Mouse (Mus musculus) lung, adult 18-20 months (tissue): Measurements from ENCODE around the gene Fbxw11.
"Not testable (repeated sequence)": the region's sequence is repeated elsewhere in the genome, so short reads cannot be mapped to it uniquely, and the experiment has no call there.

ENCODE experiments used
- DNase-seq, 2 experiments: peaks; one replicate each; pipeline ENCODE4 v3.0.0; 2022; ENCODE audit warnings: mixed read lengths in 2 of 2

The Fbxw11 gene

GRCm38 (mm10) chr11:32642249-32642876 lies at the start of gene Fbxw11:
Gene Fbxw11 (plus strand): TSS chr11:32642724.
- DNase-seq: peak; percentile 96 to 97

- no peak for DNase-seq
Observed at GRCm38 (mm10) chr11:32593081-32593480, 49.4 kb upstream of the Fbxw11 start.

- no peak for DNase-seq
Observed at GRCm38 (mm10) chr11:32594122-32594521, 48.4 kb upstream of the Fbxw11 start.

- peak in 1 of 2 experiments; percentile 54 for DNase-seq
Observed at GRCm38 (mm10) chr11:32600371-32600770, 42.2 kb upstream of the Fbxw11 start.

DNA sequence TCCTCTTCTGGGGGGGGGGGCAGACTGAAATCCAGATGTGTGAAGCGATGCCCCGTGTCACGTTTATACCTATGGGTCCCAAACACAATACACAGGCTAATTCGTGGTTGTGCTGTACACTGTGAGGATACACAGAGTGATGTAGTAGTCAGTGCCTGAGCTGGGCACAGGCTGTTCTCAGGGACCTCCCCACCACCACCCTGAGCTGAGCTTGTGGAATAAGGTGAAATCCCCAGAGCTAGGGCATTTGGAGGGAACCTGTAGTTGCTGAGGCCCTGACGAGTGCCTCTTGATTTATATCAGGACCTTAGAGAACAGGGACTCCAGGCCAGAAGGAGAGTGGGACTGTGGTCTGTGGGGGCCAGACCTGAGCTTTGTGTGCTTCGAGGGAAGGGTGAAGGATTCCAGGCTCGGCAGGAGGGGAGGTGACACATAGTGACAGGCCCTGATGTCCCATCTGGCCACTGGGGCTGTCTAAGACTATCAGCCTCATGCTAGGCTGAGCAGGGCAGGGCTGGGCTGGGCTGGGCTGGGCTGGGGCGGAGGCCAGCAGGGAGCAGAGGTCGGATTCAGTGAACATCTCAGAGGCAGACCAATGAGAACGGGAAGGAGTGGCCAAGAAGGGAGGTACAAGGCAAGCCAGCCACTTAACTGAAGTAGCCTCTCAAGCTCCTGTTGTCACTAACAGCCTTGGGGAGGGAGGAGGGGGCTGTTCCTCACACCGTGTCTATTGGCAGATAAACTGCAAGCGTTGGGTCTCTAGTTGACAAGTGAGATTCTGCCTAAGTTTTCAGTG lies 40.8 kb upstream of the Fbxw11 start:
- peak; percentile 70 to 81 for DNase-seq

GRCm38 (mm10) chr11:32604663-32605062 lies 37.9 kb upstream of the Fbxw11 start:
- DNase-seq: no peak

GRCm38 (mm10) chr11:32605131-32605860 lies 37.2 kb upstream of the Fbxw11 start:
- DNase-seq: peak; percentile 74 to 78

DNA sequence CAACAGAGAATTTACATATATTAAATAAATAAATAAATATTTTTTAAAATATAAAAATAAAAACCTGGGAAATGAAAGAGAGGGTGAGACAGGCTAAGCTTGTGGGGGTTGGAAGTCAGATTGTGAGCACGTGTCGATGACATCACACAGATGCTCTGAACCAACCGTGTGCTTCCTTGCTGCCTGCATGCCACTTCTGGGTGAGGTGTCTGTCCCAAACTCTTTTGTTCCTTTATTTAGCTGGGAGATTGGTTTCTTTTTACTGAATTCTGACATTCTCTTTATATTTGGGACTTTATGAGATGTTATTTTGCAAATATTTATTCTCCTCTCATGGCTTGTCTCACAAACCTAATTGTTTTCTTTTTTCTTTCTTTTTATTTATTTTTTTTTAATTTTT lies 36.6 kb upstream of the Fbxw11 start:
- DNase-seq: no peak

GRCm38 (mm10) chr11:32607319-32607718 lies 35.2 kb upstream of the Fbxw11 start:
- DNase-seq: peak in 1 of 2 experiments; percentile 44

DNA sequence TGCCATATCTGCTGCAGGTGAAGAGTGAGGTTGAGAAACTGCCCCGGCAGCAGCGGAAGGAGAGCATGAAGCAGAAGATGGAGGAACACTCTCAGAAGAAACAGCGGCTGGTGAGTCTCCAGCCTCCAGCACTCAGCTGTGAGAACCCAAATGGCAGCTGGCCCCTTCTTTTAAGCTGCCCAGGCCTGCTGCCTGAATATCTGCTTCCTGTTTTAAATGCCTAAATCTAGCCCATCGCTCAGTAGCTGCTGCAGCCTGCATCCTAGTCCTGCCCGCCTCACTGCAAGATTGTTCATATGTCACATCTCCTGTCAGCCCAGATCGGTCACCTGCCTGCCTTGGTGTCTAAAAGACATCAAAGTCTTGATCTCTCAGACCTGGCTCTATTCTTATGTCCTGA lies 31.9 kb upstream of the Fbxw11 start:
- no peak for DNase-seq

- no peak for DNase-seq
Observed at GRCm38 (mm10) chr11:32612304-32612703, 30.2 kb upstream of the Fbxw11 start.

GRCm38 (mm10) chr11:32614463-32614862 lies 28.1 kb upstream of the Fbxw11 start:
- DNase-seq: no peak

DNA sequence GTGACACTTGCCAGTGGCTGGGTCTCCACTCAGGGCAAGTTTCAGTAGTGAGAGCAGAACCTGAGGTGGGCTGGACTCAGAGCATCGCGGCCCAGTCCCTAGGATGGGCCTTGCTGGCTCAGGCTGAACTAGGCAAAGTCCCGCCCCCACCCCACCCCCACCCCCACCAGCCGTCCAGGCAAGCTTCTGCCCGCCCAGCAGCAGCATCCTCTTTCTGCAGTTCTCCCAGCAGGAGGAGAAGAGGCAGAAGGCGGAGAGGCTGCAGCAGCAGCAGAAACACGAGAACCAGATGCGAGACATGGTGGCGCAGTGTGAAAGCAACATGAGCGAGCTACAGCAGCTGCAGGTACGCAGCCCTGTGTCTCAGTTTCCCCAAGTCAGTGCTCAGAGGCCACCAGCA lies 27.0 kb upstream of the Fbxw11 start:
- DNase-seq: no peak

GRCm38 (mm10) chr11:32616091-32616490 lies 26.4 kb upstream of the Fbxw11 start:
- DNase-seq: no peak

GRCm38 (mm10) chr11:32618036-32618435 lies 24.5 kb upstream of the Fbxw11 start:
- no peak for DNase-seq

- DNase-seq: not testable (repeated sequence)
Observed at GRCm38 (mm10) chr11:32618641-32619040, 23.9 kb upstream of the Fbxw11 start.

- peak in 1 of 2 experiments; percentile 47 for DNase-seq
Observed at GRCm38 (mm10) chr11:32619257-32619816, 23.2 kb upstream of the Fbxw11 start.

DNA sequence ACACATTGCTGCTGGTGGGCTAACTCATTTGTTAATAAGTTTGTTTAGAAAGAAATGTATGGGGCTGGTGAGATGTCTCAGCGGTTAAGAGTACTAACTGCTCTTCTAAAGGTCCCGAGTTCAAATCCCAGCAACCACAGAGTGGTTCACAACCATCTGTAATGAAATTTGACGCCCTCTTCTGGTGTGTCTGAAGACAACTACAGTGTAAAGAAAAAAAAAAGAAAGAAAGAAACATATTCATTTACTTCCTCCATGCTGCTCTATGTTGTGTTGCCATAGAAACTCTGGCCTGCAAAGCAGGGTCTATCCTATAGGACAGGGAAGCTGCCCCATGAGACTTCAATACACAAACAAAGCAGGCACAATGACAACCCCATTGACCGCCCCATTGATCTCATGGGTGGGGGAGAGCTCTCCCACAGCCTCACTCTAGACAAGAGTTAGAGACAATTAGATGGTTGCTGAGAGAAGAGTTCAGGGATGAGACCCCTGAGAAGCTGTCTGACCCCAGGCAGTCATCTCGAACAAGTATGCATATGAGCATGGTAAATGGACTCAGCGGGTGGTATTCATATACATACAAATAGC lies 22.6 kb upstream of the Fbxw11 start:
- DNase-seq: no peak

DNA sequence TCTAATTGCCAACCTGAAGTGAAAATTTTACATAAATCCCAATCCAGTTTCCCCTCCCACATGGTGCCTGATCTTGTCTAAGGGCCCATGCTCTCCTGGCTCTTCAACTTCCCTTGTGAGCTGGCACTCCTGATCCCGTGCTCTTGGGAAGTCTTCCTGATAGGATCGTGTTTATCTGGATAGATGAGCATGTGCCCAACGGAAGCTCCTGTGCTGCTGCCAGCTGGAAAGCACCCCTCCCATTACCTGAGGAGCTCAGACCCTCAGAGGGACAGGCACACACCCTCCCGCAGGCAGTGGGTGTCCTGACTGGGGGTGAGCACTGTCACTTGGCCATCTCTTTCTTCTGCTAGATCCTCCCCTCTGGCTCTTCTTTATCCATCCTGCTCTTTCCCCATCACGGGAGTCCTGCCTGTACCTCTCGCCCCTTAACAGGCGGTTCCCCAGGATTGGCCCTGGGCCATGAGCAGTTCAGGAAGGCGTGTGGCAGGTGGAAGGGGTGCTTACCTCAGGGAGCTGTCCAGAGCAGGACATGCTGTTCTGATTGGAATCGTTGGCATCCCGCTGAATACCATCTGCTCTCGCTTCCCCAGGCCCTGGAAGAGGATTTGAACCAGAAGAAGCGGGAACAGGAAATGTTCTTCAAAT lies 20.6 kb upstream of the Fbxw11 start:
- DNase-seq: no peak

DNA sequence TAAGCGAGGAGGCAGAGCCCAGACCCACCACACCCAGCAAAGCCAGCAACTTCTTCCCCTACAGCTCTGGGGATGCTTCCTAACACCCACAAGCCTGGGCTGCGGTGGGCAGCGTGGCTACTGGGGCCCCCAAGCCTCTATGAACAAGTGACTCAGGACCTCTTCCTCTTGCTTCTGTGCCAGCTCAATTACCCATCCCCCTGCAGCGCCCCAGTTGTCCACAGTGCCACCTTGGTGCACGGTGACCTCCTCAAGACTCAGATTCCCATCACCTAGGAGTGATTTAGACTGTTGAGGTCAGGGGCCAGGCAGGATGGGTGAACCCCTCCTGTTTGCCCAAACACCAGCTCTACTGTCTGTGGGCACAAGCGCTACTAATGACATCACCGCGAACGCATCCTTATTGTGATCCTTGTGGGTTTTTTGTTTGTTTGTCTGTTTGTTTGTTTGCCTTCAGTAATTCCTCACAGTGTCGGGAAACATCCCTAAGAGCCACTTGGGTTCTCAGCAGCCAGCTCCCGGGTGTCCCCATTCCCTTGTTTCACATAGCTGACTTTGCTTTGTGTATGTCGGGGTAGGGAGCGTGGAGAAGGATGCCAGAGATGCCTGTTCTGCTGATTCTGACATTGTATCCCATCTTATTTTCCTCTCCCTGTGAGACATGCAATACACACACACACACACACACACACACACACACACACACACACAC lies 19.9 kb upstream of the Fbxw11 start:
- DNase-seq: no peak

GRCm38 (mm10) chr11:32623236-32623635 lies 19.3 kb upstream of the Fbxw11 start:
- DNase-seq: no peak

DNA sequence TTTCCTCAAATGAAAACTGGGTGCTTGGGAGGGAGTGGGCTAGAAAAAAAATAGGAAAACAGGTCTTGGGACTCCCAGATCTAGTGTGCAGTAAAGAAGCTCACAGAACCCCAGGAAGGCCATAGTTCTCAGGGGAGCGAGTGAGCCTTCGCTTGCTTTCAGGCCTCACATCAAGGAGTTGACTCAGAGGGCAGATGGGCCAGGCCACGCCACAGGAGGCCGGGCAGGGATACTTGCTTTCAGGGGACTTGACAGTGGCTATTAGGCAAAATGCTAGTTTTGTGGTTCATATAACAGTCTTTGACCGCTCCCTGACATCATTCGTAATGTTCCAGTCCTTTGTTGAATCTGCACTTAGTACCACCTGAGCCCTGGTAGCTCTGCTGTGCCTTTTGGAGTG lies 18.6 kb upstream of the Fbxw11 start:
- no peak for DNase-seq
